Mouse (Mus musculus) CD4-positive, CD25-positive, alpha-beta regulatory T cell (primary cell): Measurements from ENCODE around the gene Gm43720. TPM values are rescaled to one million over a fixed set of nuclear protein-coding genes. Genes with fewer than 3 reads are reported as not detected.

ENCODE experiments used
- polyA plus RNA-seq: library from polyadenylated mRNA; unstranded; fragments of 100-300 nt; shearing (Covaris generic); gene quantifications from one replicate; pipeline ENCODE4 v1.2.1, GENCODE M21; 2017

Gene Gm43720
- polyA plus RNA-seq: 0.12 TPM

GRCm38 (mm10) chr5:138279585-138280424 lies at the start of gene Gm43720, which contains the start of the genes Gpc2 and Stag3:
Gene Gm43720, minus strand, starts transcription at chr5:138279958.
Gene Gpc2, minus strand, starts transcription at chr5:138280005.
Gene Stag3, plus strand, starts transcription at chr5:138280240.

GRCm38 (mm10) chr5:138272409-138272923 lies 7.3 kb downstream of the Gm43720 start, which contains the start of gene Gal3st4:
Gene Gal3st4, minus strand, starts transcription at chr5:138272840.

GRCm38 (mm10) chr5:138263260-138264206 lies 16.2 kb downstream of the Gm43720 start, which contains the start of gene BC037034:
Gene BC037034, minus strand, starts transcription at chr5:138264033.

GRCm38 (mm10) chr5:138255353-138256093 lies 24.2 kb downstream of the Gm43720 start, which contains the start of gene Lamtor4:
Gene Lamtor4, plus strand, starts transcription at chr5:138255482.

GRCm38 (mm10) chr5:138225700-138226099 lies 54.1 kb downstream of the Gm43720 start, which contains the start of gene Nxpe5:
Gene Nxpe5, plus strand, starts transcription at chr5:138225898.

Other genes starting within 250 kb of the Gm43720 start
- gene Smok3c, start 226.8 kb downstream of the Gm43720 start, polyA plus RNA-seq: not detected
- 16.0 TPM for gene Zkscan1, start 194.9 kb downstream of the Gm43720 start, polyA plus RNA-seq
- gene Zscan21, start 163.1 kb downstream of the Gm43720 start, polyA plus RNA-seq: 23.6 TPM
- 20.1 TPM for gene Zfp113, start 124.2 kb downstream of the Gm43720 start, polyA plus RNA-seq
- 208 TPM for gene Cops6, start 118.9 kb downstream of the Gm43720 start, polyA plus RNA-seq
- 10.9 TPM for gene Ap4m1, start 108.0 kb downstream of the Gm43720 start, polyA plus RNA-seq
- 85.2 TPM for gene Mcm7, start 107.5 kb downstream of the Gm43720 start, polyA plus RNA-seq
- 50.7 TPM for gene Taf6, start 92.5 kb downstream of the Gm43720 start, polyA plus RNA-seq
- 16.3 TPM for gene Cnpy4, start 92.5 kb downstream of the Gm43720 start, polyA plus RNA-seq
- 1.5 TPM for gene Mblac1, start 85.6 kb downstream of the Gm43720 start, polyA plus RNA-seq
- gene Nxpe5, start 54.1 kb downstream of the Gm43720 start, polyA plus RNA-seq: 0.10 TPM
- 79.6 TPM for gene Lamtor4, start 24.5 kb downstream of the Gm43720 start, polyA plus RNA-seq
- gene BC037034, start 15.9 kb downstream of the Gm43720 start, polyA plus RNA-seq: 40.7 TPM
- 0.37 TPM for gene Gal3st4, start 7.1 kb downstream of the Gm43720 start, polyA plus RNA-seq
- 1.4 TPM for gene Gpc2, start within 50 bp of the Gm43720 start, polyA plus RNA-seq
- 0.77 TPM for gene Stag3, start 282 bp upstream of the Gm43720 start, polyA plus RNA-seq
- 6.1 TPM for gene Pvrig, start 62.0 kb upstream of the Gm43720 start, polyA plus RNA-seq
- gene Zfp157, start 161.5 kb upstream of the Gm43720 start, polyA plus RNA-seq: 23.2 TPM